Mouse (Mus musculus): ENCODE measurements at regions not wholly inside any gene's neighbourhood (a gene's known extent, or its start where the extent isn't known, plus 50 kb on each side); places are given as distances from the start of the nearest gene placed in this dataset.

GRCm38 (mm10) chr1:165046056-165046455 is 110.7 kb upstream of the Xcl1 start:
- WGBS: 54% methylated on average over 4 of the region's 4 CpGs
- H3K36me3 ChIP-seq (ENCODE audit: control insufficient read depth, insufficient read depth, low read length): no peaks in the 10 kb centered on the region
- H3K27me3 ChIP-seq (ENCODE audit: control insufficient read depth, insufficient read depth, low read length): no peaks in the 10 kb centered on the region
- H3K4me3 ChIP-seq (ENCODE audit: low read depth, low read length): no peak overlapping the region
- no peak overlapping the region for H3K27ac ChIP-seq (ENCODE audit: insufficient read depth, low read depth, low read length)
- no peak for TF ChIP-seq CTCF (IDR thresholded peaks at IDR 0.05; ENCODE audit: extremely low read depth, insufficient read length, insufficient replicate concordance, low read depth, low read length)
- H3K4me1 ChIP-seq (ENCODE audit: control insufficient read depth, insufficient read depth, insufficient read length, low read length): peaks cover 4% of the 10 kb centered on the region; the same call in 1 of the 2 replicates

GRCm38 (mm10) chr1:165043361-165043760 is 108.0 kb upstream of the Xcl1 start:
- Histone ChIP-seq H3K4me3 (ENCODE audit: low read depth, low read length) (no peak overlapping the region), H3K4me1 (ENCODE audit: control insufficient read depth, insufficient read depth, insufficient read length, low read length) (peaks cover 4% of the 10 kb centered on the region; the same call in 1 of the 2 replicates), H3K27ac (ENCODE audit: insufficient read depth, low read depth, low read length) (no peak overlapping the region), H3K27me3 (ENCODE audit: control insufficient read depth, insufficient read depth, low read length) (no peaks in the 10 kb centered on the region), H3K36me3 (ENCODE audit: control insufficient read depth, insufficient read depth, low read length) (no peaks in the 10 kb centered on the region)
- WGBS: 61% methylated on average over 3 of the region's 3 CpGs
- no peak for TF ChIP-seq CTCF (IDR thresholded peaks at IDR 0.05; ENCODE audit: extremely low read depth, insufficient read length, insufficient replicate concordance, low read depth, low read length)
- TF ChIP-seq POLR2A (IDR thresholded peaks at IDR 0.05; ENCODE audit: low read depth, low read length): no peak

- 76% methylated on average over 2 of the region's 2 CpGs for WGBS
- TF ChIP-seq CTCF (IDR thresholded peaks at IDR 0.05; ENCODE audit: extremely low read depth, insufficient read length, insufficient replicate concordance, low read depth, low read length) (no peak), POLR2A (IDR thresholded peaks at IDR 0.05; ENCODE audit: low read depth, low read length) (no peak)
- Histone ChIP-seq H3K27me3 (ENCODE audit: control insufficient read depth, insufficient read depth, low read length) (no peaks in the 10 kb centered on the region), H3K4me3 (ENCODE audit: low read depth, low read length) (no peak overlapping the region), H3K36me3 (ENCODE audit: control insufficient read depth, insufficient read depth, low read length) (no peaks in the 10 kb centered on the region), H3K27ac (ENCODE audit: insufficient read depth, low read depth, low read length) (no peak overlapping the region), H3K4me1 (ENCODE audit: control insufficient read depth, insufficient read depth, insufficient read length, low read length) (peaks cover 4% of the 10 kb centered on the region; the same call in 1 of the 2 replicates)
These were observed 106.8 kb upstream of the Xcl1 start for GRCm38 (mm10) chr1:165042105-165042504.

- TF ChIP-seq POLR2A (IDR thresholded peaks at IDR 0.05; ENCODE audit: low read depth, low read length): no peak
- TF ChIP-seq CTCF (IDR thresholded peaks at IDR 0.05; ENCODE audit: extremely low read depth, insufficient read length, insufficient replicate concordance, low read depth, low read length): no peak
- no peak overlapping the region for H3K27ac ChIP-seq (ENCODE audit: insufficient read depth, low read depth, low read length)
- no peaks in the 10 kb centered on the region for H3K27me3 ChIP-seq (ENCODE audit: control insufficient read depth, insufficient read depth, low read length)
- H3K4me1 ChIP-seq (ENCODE audit: control insufficient read depth, insufficient read depth, insufficient read length, low read length): no peaks in the 10 kb centered on the region
- H3K4me3 ChIP-seq (ENCODE audit: low read depth, low read length): no peak overlapping the region
- 67% methylated on average over 3 of the region's 3 CpGs for WGBS
- no peaks in the 10 kb centered on the region for H3K36me3 ChIP-seq (ENCODE audit: control insufficient read depth, insufficient read depth, low read length)
These were observed 101.3 kb upstream of the Xcl1 start for GRCm38 (mm10) chr1:165036631-165037030.

GRCm38 (mm10) chr1:165035618-165036017 is 100.3 kb upstream of the Xcl1 start:
- no peaks in the 10 kb centered on the region for H3K36me3 ChIP-seq (ENCODE audit: control insufficient read depth, insufficient read depth, low read length)
- H3K27me3 ChIP-seq (ENCODE audit: control insufficient read depth, insufficient read depth, low read length): no peaks in the 10 kb centered on the region
- 86% methylated on average over 1 of the region's 1 CpGs for WGBS
- H3K4me1 ChIP-seq (ENCODE audit: control insufficient read depth, insufficient read depth, insufficient read length, low read length): no peaks in the 10 kb centered on the region
- TF ChIP-seq CTCF (IDR thresholded peaks at IDR 0.05; ENCODE audit: extremely low read depth, insufficient read length, insufficient replicate concordance, low read depth, low read length) (peak; percentile 48; the same call in 1 of the 2 replicates), POLR2A (IDR thresholded peaks at IDR 0.05; ENCODE audit: low read depth, low read length) (no peak)
- no peak overlapping the region for H3K27ac ChIP-seq (ENCODE audit: insufficient read depth, low read depth, low read length)
- H3K4me3 ChIP-seq (ENCODE audit: low read depth, low read length): no peak overlapping the region

GRCm38 (mm10) chr1:165020960-165021563 is 85.7 kb upstream of the Xcl1 start:
- Histone ChIP-seq H3K27me3 (ENCODE audit: control insufficient read depth, insufficient read depth, low read length) (no peaks in the 10 kb centered on the region), H3K27ac (ENCODE audit: insufficient read depth, low read depth, low read length) (no peak overlapping the region), H3K36me3 (ENCODE audit: control insufficient read depth, insufficient read depth, low read length) (no peaks in the 10 kb centered on the region), H3K4me3 (ENCODE audit: low read depth, low read length) (no peak overlapping the region), H3K4me1 (ENCODE audit: control insufficient read depth, insufficient read depth, insufficient read length, low read length) (no peaks in the 10 kb centered on the region)
- TF ChIP-seq CTCF (IDR thresholded peaks at IDR 0.05; ENCODE audit: extremely low read depth, insufficient read length, insufficient replicate concordance, low read depth, low read length): no peak
- TF ChIP-seq POLR2A (IDR thresholded peaks at IDR 0.05; ENCODE audit: low read depth, low read length): no peak
- WGBS: 77% methylated on average over 10 of the region's 10 CpGs

GRCm38 (mm10) chr1:165018692-165019309 is 83.5 kb upstream of the Xcl1 start:
- Histone ChIP-seq H3K27me3 (ENCODE audit: control insufficient read depth, insufficient read depth, low read length) (no peaks in the 10 kb centered on the region), H3K4me3 (ENCODE audit: low read depth, low read length) (peak overlapping the region; percentile 15; the same call in 1 of the 2 replicates), H3K4me1 (ENCODE audit: control insufficient read depth, insufficient read depth, insufficient read length, low read length) (no peaks in the 10 kb centered on the region), H3K36me3 (ENCODE audit: control insufficient read depth, insufficient read depth, low read length) (no peaks in the 10 kb centered on the region), H3K27ac (ENCODE audit: insufficient read depth, low read depth, low read length) (no peak overlapping the region)
- WGBS: 27% methylated on average over 16 of the region's 16 CpGs
- TF ChIP-seq CTCF (IDR thresholded peaks at IDR 0.05; ENCODE audit: extremely low read depth, insufficient read length, insufficient replicate concordance, low read depth, low read length) (no peak), POLR2A (IDR thresholded peaks at IDR 0.05; ENCODE audit: low read depth, low read length) (no peak)
